Mouse (Mus musculus) CH12.LX (cell line): Measurements from ENCODE around the gene Pik3r6. TPM values are rescaled to one million over a fixed set of nuclear protein-coding genes. Genes with fewer than 3 reads are reported as not detected.

Source experiments
- DNase-seq: peaks from one replicate; pipeline ENCODE4 v3.0.0-alpha.2; 2013; ENCODE audit errors: extremely low read depth
- H3K27ac ChIP-seq: 2 replicates; pipeline ENCODE4 v1.5.1; 2012; ENCODE audit warnings: low read depth, mild to moderate bottlenecking, control low read depth, moderate library complexity; ENCODE audit not compliant: insufficient read depth
- H3K27me3 ChIP-seq: replicated peaks from 2 replicates; pipeline ENCODE3; 2012; ENCODE audit warnings: inconsistent platforms
- H3K36me3 ChIP-seq, 2 experiments: replicated peaks in 1 of 2; 2 replicates each; pipeline versions ENCODE3 to v1.6.1; 2012; ENCODE audit warnings: inconsistent platforms in 1 of 2, low read length in 1 of 2, mild to moderate bottlenecking in 1 of 2, mixed read lengths in 1 of 2, moderate library complexity in 1 of 2; ENCODE audit not compliant: control insufficient read depth in 1 of 2, insufficient read depth in 1 of 2
- H3K4me1 ChIP-seq, 2 experiments: 2 replicates each; pipeline ENCODE4 v1.6.1; 2012; ENCODE audit warnings: inconsistent platforms in 1 of 2, moderate library complexity in 1 of 2; ENCODE audit not compliant: insufficient read depth in 2 of 2, control insufficient read depth in 1 of 2
- H3K4me2 ChIP-seq: 2 replicates; pipeline ENCODE4 v1.6.1; 2012; ENCODE audit warnings: low read depth, mild to moderate bottlenecking, control low read depth; ENCODE audit not compliant: poor library complexity, insufficient read depth, severe bottlenecking
- H3K4me3 ChIP-seq, 3 experiments: fragments of 150-350 bp in 1 of 3; sonication (generic) in 1 of 3; replicated peaks in 1 of 3; 2 replicates each; pipeline versions ENCODE3 to v1.5.1; 2011 to 2012; ENCODE audit warnings: low read depth in 2 of 3, low read length in 2 of 3, mild to moderate bottlenecking in 2 of 3, moderate library complexity in 2 of 3, control low read depth in 1 of 3, improper control_type of control experiment in 1 of 3, inconsistent platforms in 1 of 3, mixed read lengths in 1 of 3; ENCODE audit not compliant: poor library complexity in 1 of 3
- H3K79me2 ChIP-seq: replicated peaks from 2 replicates; pipeline ENCODE4 v1.6.1; 2012; ENCODE audit warnings: mild to moderate bottlenecking, moderate library complexity; ENCODE audit not compliant: control insufficient read depth, poor library complexity, insufficient read depth, severe bottlenecking; ENCODE audit errors: extremely low read depth
- H3K9ac ChIP-seq: 2 replicates; pipeline ENCODE4 v1.6.1; 2012; ENCODE audit warnings: low read depth, mild to moderate bottlenecking, control low read depth, moderate library complexity; ENCODE audit not compliant: insufficient read depth
- H3K9me3 ChIP-seq: replicated peaks from 2 replicates; pipeline ENCODE3; 2012; ENCODE audit warnings: low read length, inconsistent platforms, mixed read lengths
- BHLHE40 ChIP-seq: IDR thresholded peaks from 2 replicates; pipeline ENCODE4 v1.6.1; 2011; ENCODE audit warnings: mild to moderate bottlenecking, low read depth, low read length, improper control_type of control experiment
- CHD2 ChIP-seq: IDR thresholded peaks from 2 replicates; pipeline ENCODE4 v1.6.1; 2011; ENCODE audit warnings: low read length, improper control_type of control experiment
- CTCF ChIP-seq, 2 experiments: IDR thresholded peaks in 1 of 2; conservative IDR thresholded peaks in 1 of 2; 2 replicates each; pipeline ENCODE4 v1.5.1; 2011 to 2012; ENCODE audit warnings: low read depth in 2 of 2, low read length in 2 of 2, improper control_type of control experiment in 1 of 2, inconsistent platforms in 1 of 2, mild to moderate bottlenecking in 1 of 2, moderate library complexity in 1 of 2
- ELF1 ChIP-seq: IDR thresholded peaks from 2 replicates; pipeline ENCODE4 v1.6.1; 2014; ENCODE audit warnings: low read depth, mild to moderate bottlenecking, inconsistent platforms, low read length, improper control_type of control experiment
- EP300 ChIP-seq: IDR thresholded peaks from 2 replicates; pipeline ENCODE4 v1.6.1; 2011; ENCODE audit warnings: low read length, improper control_type of control experiment
- ETS1 ChIP-seq: conservative IDR thresholded peaks from 2 replicates; pipeline ENCODE4 v1.6.1; 2012; ENCODE audit warnings: low read depth, mild to moderate bottlenecking, inconsistent platforms, low read length, improper control_type of control experiment, moderate library complexity
- HCFC1 ChIP-seq: IDR thresholded peaks from 2 replicates; pipeline ENCODE4 v1.6.1; 2012; ENCODE audit warnings: low read depth, mild to moderate bottlenecking, inconsistent platforms, low read length, improper control_type of control experiment
- IRF4 ChIP-seq: IDR thresholded peaks from 2 replicates; pipeline ENCODE4 v1.6.1; 2014; ENCODE audit warnings: low read depth, mild to moderate bottlenecking, inconsistent platforms, low read length, improper control_type of control experiment
- JUND ChIP-seq: conservative IDR thresholded peaks from 2 replicates; pipeline ENCODE4 v1.6.1; 2011; ENCODE audit warnings: low read depth, low read length, improper control_type of control experiment
- KAT2A ChIP-seq: IDR thresholded peaks from 2 replicates; pipeline ENCODE4 v1.6.1; 2012; ENCODE audit warnings: low read length, improper control_type of control experiment, inconsistent platforms; ENCODE audit not compliant: insufficient replicate concordance
- MAX ChIP-seq: IDR thresholded peaks from 2 replicates; pipeline ENCODE4 v1.6.1; 2011; ENCODE audit warnings: low read length, improper control_type of control experiment
- MAZ ChIP-seq: IDR thresholded peaks from 2 replicates; pipeline ENCODE4 v1.6.1; 2012; ENCODE audit warnings: low read depth, mild to moderate bottlenecking, inconsistent platforms, low read length, improper control_type of control experiment, moderate library complexity
- MEF2A ChIP-seq: IDR thresholded peaks from 2 replicates; pipeline ENCODE4 v1.6.1; 2014; ENCODE audit warnings: low read depth, mild to moderate bottlenecking, inconsistent platforms, low read length, improper control_type of control experiment, borderline replicate concordance
- MXI1 ChIP-seq: IDR thresholded peaks from 2 replicates; pipeline ENCODE4 v1.6.1; 2011; ENCODE audit warnings: mild to moderate bottlenecking, low read depth, low read length, improper control_type of control experiment
- MYC ChIP-seq: IDR thresholded peaks from 2 replicates; pipeline ENCODE4 v1.6.1; 2011; ENCODE audit warnings: low read depth, mild to moderate bottlenecking, improper control_type of control experiment, low read length
- NELFE ChIP-seq: IDR thresholded peaks from 2 replicates; pipeline ENCODE4 v1.6.1; 2011; ENCODE audit warnings: low read depth, low read length, improper control_type of control experiment
- NRF1 ChIP-seq: IDR thresholded peaks from 2 replicates; pipeline ENCODE4 v1.6.1; 2014; ENCODE audit warnings: low read depth, mild to moderate bottlenecking, inconsistent platforms, low read length, improper control_type of control experiment, moderate library complexity
- PAX5 ChIP-seq: IDR thresholded peaks from 2 replicates; pipeline ENCODE4 v1.6.1; 2012; ENCODE audit warnings: low read length, inconsistent platforms, mixed read lengths
- POLR2A ChIP-seq: IDR thresholded peaks from 2 replicates; pipeline ENCODE4 v1.6.1; 2011; ENCODE audit warnings: low read depth, mild to moderate bottlenecking, improper control_type of control experiment, low read length
- POLR2AphosphoS2 ChIP-seq: IDR thresholded peaks from 2 replicates; pipeline ENCODE4 v1.6.1; 2011; ENCODE audit warnings: low read depth, low read length, improper control_type of control experiment
- RCOR1 ChIP-seq: conservative IDR thresholded peaks from 2 replicates; pipeline ENCODE4 v1.6.1; 2012; ENCODE audit warnings: low read depth, mild to moderate bottlenecking, inconsistent platforms, low read length, improper control_type of control experiment
- SIN3A ChIP-seq: IDR thresholded peaks from 2 replicates; pipeline ENCODE4 v1.6.1; 2012; ENCODE audit warnings: low read length, improper control_type of control experiment, inconsistent platforms
- SMC3 ChIP-seq: IDR thresholded peaks from 2 replicates; pipeline ENCODE4 v1.6.1; 2011; ENCODE audit warnings: low read depth, low read length, improper control_type of control experiment
- TCF12 ChIP-seq: IDR thresholded peaks from 2 replicates; pipeline ENCODE4 v1.6.1; 2014; ENCODE audit warnings: low read depth, mild to moderate bottlenecking, inconsistent platforms, low read length, improper control_type of control experiment
- UBTF ChIP-seq: IDR thresholded peaks from 2 replicates; pipeline ENCODE4 v1.6.1; 2012; ENCODE audit warnings: low read depth, mild to moderate bottlenecking, inconsistent platforms, low read length, improper control_type of control experiment, moderate library complexity
- USF1 ChIP-seq: IDR thresholded peaks from 2 replicates; pipeline ENCODE4 v1.6.1; 2014; ENCODE audit warnings: low read depth, mild to moderate bottlenecking, inconsistent platforms, low read length, improper control_type of control experiment
- USF2 ChIP-seq: conservative IDR thresholded peaks from 2 replicates; pipeline ENCODE4 v1.6.1; 2011; ENCODE audit warnings: low read depth, low read length, improper control_type of control experiment
- ZC3H11A ChIP-seq: IDR thresholded peaks from 2 replicates; pipeline ENCODE4 v1.6.1; 2012; ENCODE audit warnings: low read depth, mild to moderate bottlenecking, inconsistent platforms, low read length, improper control_type of control experiment
- ZMIZ1 ChIP-seq: IDR thresholded peaks from 2 replicates; pipeline ENCODE4 v1.6.1; 2012; ENCODE audit warnings: low read depth, mild to moderate bottlenecking, inconsistent platforms, low read length, improper control_type of control experiment
- ZNF384 ChIP-seq: IDR thresholded peaks from 2 replicates; pipeline ENCODE4 v1.6.1; 2012; ENCODE audit warnings: low read depth, low read length, improper control_type of control experiment, inconsistent platforms
- dilution Hi-C: fragments of 300-500 bp; cut with MboI; formaldehyde crosslinking; loops from 2 replicates; pipeline ENCODE4 v1.14.3; 2020; ENCODE audit warnings: low sequenced_read_pairs; ENCODE audit not compliant: extremely low pct_unique_long_range_greater_than_20kb, extremely low pct_ligation_motif_present
- in situ Hi-C: fragments of 300-500 bp; cut with MboI; formaldehyde crosslinking; loops from 3 replicates; pipeline ENCODE4 v1.14.3; 2019; ENCODE audit warnings: low sequenced_read_pairs, low pct_ligation_motif_present, low pct_unique_long_range_greater_than_20kb, mixed read lengths
- polyA plus RNA-seq: library from polyadenylated mRNA; unstranded; fragments of >175 nt; gene quantifications from 2 replicates; pipeline ENCODE4 v1.2.1, GENCODE M21; 2012; ENCODE audit warnings: low read depth; ENCODE audit not compliant: insufficient read length
- total RNA-seq, 2 experiments: library from RNA; depleted of rRNA; stranded (reverse); fragments of 300-350 nt in 1 of 2; fragments of >200 nt in 1 of 2; gene quantifications; 2 replicates each; pipeline ENCODE4 v1.2.3; 2012 to 2014

The Pik3r6 gene
- total and polyA plus RNA-seq, 3 experiments: 82.9 to 90.2 (median 88.4) TPM

GRCm38 (mm10) chr11:68498999-68499699 is 3.7 kb upstream of the Pik3r6 start (continued):
- TF ChIP-seq HCFC1: peak; percentile 26; the same call in 1 of the 2 replicates
- no peak for TF ChIP-seq ZNF384
- peak; percentile 75 for TF ChIP-seq NELFE
- TF ChIP-seq USF1: peak; percentile 80
- TF ChIP-seq MAX: peak; percentile 75
- TF ChIP-seq USF2: peak; percentile 63
- no peak for TF ChIP-seq UBTF

- in situ Hi-C loops: no loop called here
- peak overlapping the region; percentile 87 for H3K27ac ChIP-seq
- no peaks in the 10 kb centered on the region for H3K27me3 ChIP-seq
- peaks cover 27% of the 10 kb centered on the region for H3K79me2 ChIP-seq
- H3K9ac ChIP-seq: no peak overlapping the region
- H3K4me1 ChIP-seq: peaks cover 43 to 75% of the 10 kb centered on the region in 2 experiments
- H3K4me3 ChIP-seq: no peak overlapping the region
- H3K36me3 ChIP-seq: peaks cover 0 to 10% of the 10 kb centered on the region in 2 experiments
- peaks cover 3% of the 10 kb centered on the region for H3K9me3 ChIP-seq
- H3K4me2 ChIP-seq: peak overlapping the region; percentile 27; the same call in 1 of the 2 replicates
- DNase-seq: peak; percentile 85
- peak; percentile 97 for TF ChIP-seq TCF12
- TF ChIP-seq NRF1: 0 out of 2 replicates have a peak, but pooled peaks have one; percentile 29
- TF ChIP-seq IRF4: peak; percentile 87
- TF ChIP-seq ETS1: peak; percentile 89
- 0 out of 2 replicates have a peak, but pooled peaks have one; percentile 30 for TF ChIP-seq KAT2A
- TF ChIP-seq ZMIZ1: peak; percentile 64
- no peak; the same call in none of the 2 replicates for TF ChIP-seq RCOR1
- no peak for TF ChIP-seq UBTF
- TF ChIP-seq MYC: 0 out of 2 replicates have a peak, but pooled peaks have one; percentile 43
- peak; percentile 21 for TF ChIP-seq SMC3
- TF ChIP-seq USF1: no peak
- TF ChIP-seq MEF2A: peak; percentile 86; the same call in 1 of the 2 replicates
- TF ChIP-seq ZNF384: 0 out of 2 replicates have a peak, but pooled peaks have one; percentile 18
- no peak for TF ChIP-seq ZC3H11A
- TF ChIP-seq EP300: peak; percentile 85
- peak; percentile 49; the same call in 1 of the 2 replicates for TF ChIP-seq NELFE
- peak; percentile 96 for TF ChIP-seq BHLHE40
- TF ChIP-seq SIN3A: peak; percentile 81
- no peak for TF ChIP-seq JUND
- TF ChIP-seq POLR2A: peak; percentile 54; the same call in 1 of the 2 replicates
- TF ChIP-seq POLR2AphosphoS2: no peak
- no peak for TF ChIP-seq CTCF (conservative IDR thresholded peaks at IDR 0.05 in 1 of 2, IDR thresholded peaks at IDR 0.05 in 1 of 2; ENCODE audit: low read depth in 2 of 2, low read length in 2 of 2)
- TF ChIP-seq ELF1: peak; percentile 19; the same call in 1 of the 2 replicates
- peak; percentile 79 for TF ChIP-seq MAX
- peak; percentile 72 for TF ChIP-seq CHD2
- no peak for TF ChIP-seq PAX5
- TF ChIP-seq MAZ: peak; percentile 87; the same call in 1 of the 2 replicates
- TF ChIP-seq MXI1: peak; percentile 77; the same call in 1 of the 2 replicates
- dilution Hi-C loops: no loop called here
Measured at GRCm38 (mm10) chr11:68500949-68501350, 1.9 kb upstream of the Pik3r6 start.
